Mouse (Mus musculus) megakaryocyte, embryonic 14.5 days (primary cell): ENCODE results near the gene Tmed9.

Experiments
- FLI1 ChIP-seq: IDR thresholded peaks from 2 replicates; pipeline ENCODE4 v1.6.1; 2012; ENCODE audit warnings: low read length, inconsistent platforms, mixed read lengths
- GATA1 ChIP-seq: IDR thresholded peaks from 3 replicates; pipeline ENCODE4 v1.6.1; 2012; ENCODE audit warnings: mixed read lengths, low read length, inconsistent platforms, borderline replicate concordance

- TF ChIP-seq GATA1 (no peak), FLI1 (no peak)
These were observed 2.3 kb upstream of the Tmed9 start, which contains the start of gene Fam193b for GRCm38 (mm10) chr13:55571027-55571751.
